Mouse (Mus musculus) stomach, postnatal 0 days (tissue): ENCODE results near the gene Mamstr. TPM values are rescaled to one million over a fixed set of nuclear protein-coding genes. Genes with fewer than 3 reads are reported as not detected.

Experiments
- ATAC-seq: fragments of 200-750 bp; cut with Nextera tagmentation; 2 replicates; pipeline ENCODE4 v1.8.0; 2017; ENCODE audit not compliant: low FRiP score, low TSS enrichment
- DNase-seq: peaks from one replicate; pipeline ENCODE4 v3.0.0-alpha.2; 2016; ENCODE audit warnings: low spot score
- H3K27ac ChIP-seq: fragments of 300-500 bp; sonication (generic); replicated peaks from 2 replicates; pipeline ENCODE4 v1.5.1; 2014; ENCODE audit warnings: mild to moderate bottlenecking, control low read depth
- H3K27me3 ChIP-seq: fragments of 300-500 bp; sonication (generic); 2 replicates; pipeline ENCODE4 v1.6.1; 2014; ENCODE audit warnings: low read length; ENCODE audit not compliant: control insufficient read depth, insufficient read depth
- H3K36me3 ChIP-seq: fragments of 300-500 bp; sonication (generic); 2 replicates; pipeline ENCODE4 v1.6.1; 2014; ENCODE audit warnings: low read length, mixed read lengths; ENCODE audit not compliant: control insufficient read depth, insufficient read depth
- H3K4me1 ChIP-seq: fragments of 300-500 bp; sonication (generic); replicated peaks from 2 replicates; pipeline ENCODE4 v1.6.1; 2014; ENCODE audit warnings: antibody characterized with exemption; ENCODE audit not compliant: control insufficient read depth, insufficient read depth
- H3K4me2 ChIP-seq: fragments of 300-500 bp; sonication (generic); replicated peaks from 2 replicates; pipeline ENCODE4 v1.6.1; 2014; ENCODE audit warnings: low read depth, mild to moderate bottlenecking, control low read depth, moderate library complexity
- H3K4me3 ChIP-seq: fragments of 300-500 bp; sonication (generic); 2 replicates; pipeline ENCODE4 v1.5.1; 2014; ENCODE audit warnings: low read depth, low read length, control low read depth
- H3K9ac ChIP-seq: fragments of 300-500 bp; sonication (generic); 2 replicates; pipeline ENCODE4 v1.6.1; 2014; ENCODE audit warnings: mild to moderate bottlenecking, low read length, control low read depth, mixed read lengths
- H3K9me3 ChIP-seq: fragments of 300-500 bp; sonication (generic); 2 replicates; pipeline ENCODE4 v1.6.1; 2016; ENCODE audit warnings: low read length; ENCODE audit not compliant: control insufficient read depth
- CTCF ChIP-seq: IDR thresholded peaks from 2 replicates; pipeline ENCODE4 v1.5.1; 2016; ENCODE audit warnings: antibody characterized with exemption, low read depth, mild to moderate bottlenecking, moderate library complexity
- EP300 ChIP-seq: optimal IDR thresholded peaks from 2 replicates; pipeline ENCODE3; 2016; ENCODE audit warnings: antibody characterized with exemption
- WGBS: fragments of 180-500 bp; shearing (Covaris S2); extraction: QIAGEN DNeasy Blood & Tissue Kit; methylation state at CpG from one replicate; pipeline ENCODE4 v1.1.7; 2014; 5-methylcytosine and 5-hydroxymethylcytosine counted together
- polyA plus RNA-seq: library from polyadenylated mRNA; unstranded; fragments of >200 nt; fragmentation: Nextera tagmentation; extraction: Ambion mirVana; gene quantifications from 2 replicates; pipeline ENCODE4 v1.2.1, GENCODE M21; 2015

The Mamstr gene
- polyA plus RNA-seq, 1 experiment from 2014 or later: 4.6 TPM

GRCm38 (mm10) chr7:45630064-45630907, 9.5 kb upstream of the Mamstr start:
- 80% methylated on average over 23 of the region's 23 CpGs for WGBS
- Histone ChIP-seq H3K36me3 (no peaks in the 10 kb centered on the region), H3K27ac (no peak overlapping the region), H3K9me3 (no peaks in the 10 kb centered on the region), H3K4me3 (no peak overlapping the region), H3K4me1 (peaks cover 2% of the 10 kb centered on the region; the same call in 1 of the 2 replicates), H3K9ac (no peak overlapping the region), H3K27me3 (no peaks in the 10 kb centered on the region), H3K4me2 (no peak overlapping the region)
- ATAC-seq (no peak), DNase-seq (no peak)
- no peak for TF ChIP-seq EP300

GRCm38 (mm10) chr7:45632499-45632898, 7.3 kb upstream of the Mamstr start:
- TF ChIP-seq EP300 (no peak), CTCF (peak; percentile 62)
- Histone ChIP-seq H3K4me2 (peak overlapping the region; percentile 41), H3K9me3 (no peaks in the 10 kb centered on the region), H3K36me3 (0 out of 2 replicates have a peak, but pooled peaks cover 2% of the 10 kb centered on the region), H3K9ac (peak overlapping the region; percentile 31), H3K27ac (no peak overlapping the region), H3K4me1 (peaks cover 2% of the 10 kb centered on the region; the same call in 1 of the 2 replicates), H3K4me3 (no peak overlapping the region; the same call in 1 of the 2 replicates), H3K27me3 (no peaks in the 10 kb centered on the region)
- peak; percentile 39; the same call in 1 of the 2 replicates for ATAC-seq
- 16% methylated on average over 35 of the region's 35 CpGs for WGBS
- peak; percentile 81 for DNase-seq

GRCm38 (mm10) chr7:45634946-45635681, 4.7 kb upstream of the Mamstr start:
- Histone ChIP-seq H3K4me2 (no peak overlapping the region), H3K27me3 (no peaks in the 10 kb centered on the region), H3K9ac (no peak overlapping the region), H3K4me1 (peaks cover 5% of the 10 kb centered on the region; the same call in 1 of the 2 replicates), H3K27ac (no peak overlapping the region), H3K9me3 (no peaks in the 10 kb centered on the region), H3K4me3 (no peak overlapping the region), H3K36me3 (0 out of 2 replicates have a peak, but pooled peaks cover 2% of the 10 kb centered on the region)
- DNase-seq (no peak), ATAC-seq (no peak)
- 88% methylated on average over 11 of the region's 11 CpGs for WGBS
- TF ChIP-seq CTCF: no peak
- no peak for TF ChIP-seq EP300

- H3K4me3 ChIP-seq: no peak overlapping the region
- no peak overlapping the region for H3K9ac ChIP-seq
- no peaks in the 10 kb centered on the region for H3K27me3 ChIP-seq
- 0 out of 2 replicates have a peak, but pooled peaks cover 2% of the 10 kb centered on the region for H3K36me3 ChIP-seq
- no peak for ATAC-seq
- H3K9me3 ChIP-seq: no peaks in the 10 kb centered on the region
- TF ChIP-seq EP300 (no peak), CTCF (no peak)
- H3K27ac ChIP-seq: peak overlapping the region; percentile 18; the same call in 1 of the 2 replicates
- DNase-seq: no peak
- H3K4me2 ChIP-seq: no peak overlapping the region
- H3K4me1 ChIP-seq: peaks cover 7% of the 10 kb centered on the region
- 71% methylated on average over 15 of the region's 15 CpGs for WGBS
Observed at GRCm38 (mm10) chr7:45635711-45636688, 3.8 kb upstream of the Mamstr start.

DNA sequence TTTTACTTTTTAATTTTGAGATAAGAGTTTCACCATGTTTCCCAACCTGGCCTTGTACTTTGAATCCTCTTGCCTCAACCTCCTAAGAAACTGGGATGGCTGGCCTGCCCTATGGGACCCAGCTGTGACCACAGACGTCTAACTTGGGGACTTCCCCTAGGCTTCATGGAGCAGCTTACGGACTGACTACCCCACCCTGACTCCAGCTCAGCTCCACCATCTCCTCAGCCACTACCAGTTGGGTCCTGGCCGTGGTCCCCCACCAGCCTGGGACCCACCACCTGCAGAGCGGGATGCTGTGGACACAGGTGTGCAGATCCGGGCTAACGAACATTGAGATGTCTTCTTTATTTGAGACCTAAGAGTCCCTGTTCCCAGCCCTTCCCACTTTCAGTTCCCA, 2.1 kb upstream of the Mamstr start:
- no peaks in the 10 kb centered on the region for H3K27me3 ChIP-seq
- H3K9ac ChIP-seq: no peak overlapping the region
- DNase-seq (no peak), ATAC-seq (no peak)
- 0 out of 2 replicates have a peak, but pooled peaks cover 2% of the 10 kb centered on the region for H3K36me3 ChIP-seq
- no peaks in the 10 kb centered on the region for H3K9me3 ChIP-seq
- no peak overlapping the region for H3K27ac ChIP-seq
- no peak for TF ChIP-seq EP300
- TF ChIP-seq CTCF: no peak
- peak overlapping the region; percentile 47; the same call in 1 of the 2 replicates for H3K4me2 ChIP-seq
- WGBS: 91% methylated on average over 6 of the region's 6 CpGs
- H3K4me1 ChIP-seq: peaks cover 16% of the 10 kb centered on the region
- H3K4me3 ChIP-seq: no peak overlapping the region
